Mouse (Mus musculus): ENCODE data around the gene Ppif.

GRCm38 (mm10) chr14:25747996-25748756 lies 54.2 kb downstream of the Ppif start:
- TF ChIP-seq CTCF (IDR thresholded peaks at IDR 0.05) = no peak
- TF ChIP-seq EP300 (IDR thresholded peaks at IDR 0.05) = no peak
